Mouse (Mus musculus): ENCODE data around the gene Col25a1.

DNA sequence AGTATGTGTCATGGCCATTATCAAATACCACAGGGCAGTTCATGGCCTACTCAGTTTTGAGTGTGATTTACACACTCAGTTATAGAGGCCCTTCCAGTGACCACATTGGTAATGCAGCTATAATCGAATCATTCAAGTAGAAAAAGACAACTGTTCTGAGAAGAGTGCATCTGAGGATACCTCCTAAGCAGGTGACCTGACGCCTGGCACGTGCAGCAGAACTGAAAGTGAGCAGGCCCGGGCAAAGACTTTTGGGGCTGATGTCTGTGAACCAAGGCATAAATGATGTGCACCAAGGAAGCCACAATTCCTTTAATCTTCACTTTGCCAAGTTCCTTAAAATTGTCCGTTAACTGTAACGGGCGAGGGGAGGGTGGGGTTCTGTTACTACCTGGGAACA is 101.6 kb downstream of the Col25a1 start:
- TF ChIP-seq CTCF (conservative IDR thresholded peaks at IDR 0.05; ENCODE audit: insufficient read depth, insufficient read length, low read depth, low read length) (no peak), POLR2A (IDR thresholded peaks at IDR 0.05; ENCODE audit: low read depth, low read length) (no peak)
